Comparison of ENCODE assay signal across 35 mouse cellular contexts in genomic region chr19:29718476-29718875, GRCm38 (mm10). TPM values are rescaled to one million over a fixed set of nuclear protein-coding genes. Genes with fewer than 3 reads are reported as not detected.
"Had no signal": no experiment of that assay in that cellular context is flagged by ENCODE, and none has a peak within 500 bp of the region (broad histone marks: within the 10 kb centered on the region; RNA-seq: fewer than 3 reads in every experiment).

No protein-coding gene starts in this region.

- H3K27ac ChIP-seq: left cerebral cortex, adult 2 months; limb, embryonic 10.5 days; limb, embryonic 12.5 days; limb, embryonic 13.5 days; limb, embryonic 15.5 days; liver, embryonic 12.5 days; liver, embryonic 13.5 days; liver, embryonic 14.5 days; liver, embryonic 15.5 days; lung, embryonic 15.5 days; macrophage; midbrain, embryonic 10.5 days; midbrain, embryonic 12.5 days; midbrain, embryonic 13.5 days; midbrain, embryonic 15.5 days had no signal

- DNase-seq: left cerebral cortex, postnatal 4 days; liver; liver, embryonic 13.5 days; liver, postnatal 0 days; lung, adult 18-20 months; lung, adult 2 months; lung, embryonic 14.5 days; lung, postnatal 10 days; lung, postnatal 14 days; lung, postnatal 36 days; lung, postnatal 4 days; midbrain, embryonic 14.5 days had no signal

- H3K9ac ChIP-seq: limb, embryonic 12.5 days; limb, embryonic 13.5 days; limb, embryonic 15.5 days; liver, embryonic 12.5 days; liver, embryonic 13.5 days; liver, embryonic 14.5 days; liver, embryonic 15.5 days; liver, postnatal 0 days; lung, embryonic 14.5 days; lung, embryonic 15.5 days; midbrain, embryonic 12.5 days; midbrain, embryonic 13.5 days; midbrain, embryonic 15.5 days had no signal

- H3K27me3 ChIP-seq: limb, embryonic 12.5 days; limb, embryonic 13.5 days; limb, embryonic 15.5 days; liver, embryonic 12.5 days; liver, embryonic 13.5 days; liver, embryonic 15.5 days; lung, embryonic 15.5 days; megakaryocyte, embryonic 14.5 days; midbrain, embryonic 12.5 days; midbrain, embryonic 13.5 days; midbrain, embryonic 15.5 days had no signal

- ATAC-seq: liver, embryonic 12.5 days; liver, postnatal 0 days; lung, postnatal 0 days; midbrain, embryonic 13.5 days; midbrain, embryonic 15.5 days had no signal

- H3K9me3 ChIP-seq: limb, embryonic 10.5 days; limb, embryonic 12.5 days; limb, embryonic 13.5 days; limb, embryonic 15.5 days; liver, embryonic 12.5 days; liver, embryonic 13.5 days; liver, embryonic 15.5 days; lung, embryonic 15.5 days; megakaryocyte, embryonic 14.5 days; midbrain, embryonic 10.5 days; midbrain, embryonic 12.5 days; midbrain, embryonic 13.5 days; midbrain, embryonic 15.5 days had no signal

- H3K4me3 ChIP-seq: left cerebral cortex, adult 2 months; limb, embryonic 10.5 days; limb, embryonic 12.5 days; limb, embryonic 13.5 days; limb, embryonic 15.5 days; liver, embryonic 12.5 days; liver, embryonic 13.5 days; liver, embryonic 15.5 days; lung, embryonic 15.5 days; megakaryocyte, embryonic 14.5 days; midbrain, embryonic 10.5 days; midbrain, embryonic 12.5 days; midbrain, embryonic 13.5 days; midbrain, embryonic 15.5 days; myocyte had no signal

- H3K4me2 ChIP-seq: limb, embryonic 12.5 days; limb, embryonic 13.5 days; limb, embryonic 15.5 days; liver, embryonic 11.5 days; liver, embryonic 12.5 days; liver, embryonic 13.5 days; liver, embryonic 15.5 days; lung, embryonic 14.5 days; lung, embryonic 15.5 days; midbrain, embryonic 12.5 days; midbrain, embryonic 13.5 days; midbrain, embryonic 15.5 days had no signal

- H3K4me1 ChIP-seq: limb, embryonic 10.5 days; limb, embryonic 12.5 days; limb, embryonic 13.5 days; limb, embryonic 15.5 days; liver, embryonic 12.5 days; liver, embryonic 13.5 days; liver, embryonic 15.5 days; lung, embryonic 15.5 days; megakaryocyte, embryonic 14.5 days; midbrain, embryonic 10.5 days; midbrain, embryonic 12.5 days; midbrain, embryonic 13.5 days; midbrain, embryonic 15.5 days had no signal

RNA-seq across cellular contexts. Expression of gene Mlana, which starts 20.9 kb away (rescaled TPM):
- polyA plus RNA-seq: limb, embryonic 10.5 days; limb, embryonic 11.5 days; limb, embryonic 12.5 days; liver, adult 2 months; liver, embryonic 11.5 days; liver, embryonic 12.5 days; liver, embryonic 13.5 days; liver, embryonic 14.5 days; liver, embryonic 15.5 days; liver, embryonic 16.5 days; liver, postnatal 0 days; lung, embryonic 14.5 days; lung, embryonic 15.5 days; lung, embryonic 16.5 days; midbrain, embryonic 12.5 days; midbrain, embryonic 13.5 days; midbrain, embryonic 14.5 days; midbrain, embryonic 15.5 days; midbrain, postnatal 0 days; myocyte had no signal
